Mouse (Mus musculus): ENCODE measurements around the gene Cttnbp2nl. TPM values are rescaled to one million over a fixed set of nuclear protein-coding genes. Genes with fewer than 3 reads are reported as not detected.

Cttnbp2nl gene
- polyA plus RNA-seq, 1 experiment from 2014 or later = 40.1 TPM

GRCm38 (mm10) chr3:104963331-104964276, 89.3 kb downstream of the Cttnbp2nl start:
- Histone ChIP-seq H3K27me3 (replicated peaks) (peaks cover 51% of the 10 kb centered on the region), H3K27ac (ENCODE audit: poor library complexity, severe bottlenecking) (no peak overlapping the region), H3K4me1 (replicated peaks) (peaks cover 54% of the 10 kb centered on the region), H3K36me3 (no peaks in the 10 kb centered on the region), H3K4me2 (peak overlapping the region; percentile 39), H3K4me3 (no peak overlapping the region), H3K9ac (no peak overlapping the region), H3K9me3 (replicated peaks) (no peaks in the 10 kb centered on the region)
- WGBS = 20% methylated on average over 13 of the region's 13 CpGs
- no peak for ATAC-seq (ENCODE audit: insufficient number of reproducible peaks, low FRiP score)

GRCm38 (mm10) chr3:104962866-104963265, 90.1 kb downstream of the Cttnbp2nl start:
- H3K9ac ChIP-seq = no peak overlapping the region
- H3K9me3 ChIP-seq (replicated peaks) = no peaks in the 10 kb centered on the region
- no peak for ATAC-seq (ENCODE audit: insufficient number of reproducible peaks, low FRiP score)
- H3K4me3 ChIP-seq = no peak overlapping the region
- H3K4me2 ChIP-seq = peak overlapping the region; percentile 92
- H3K27me3 ChIP-seq (replicated peaks) = peaks cover 59% of the 10 kb centered on the region
- H3K36me3 ChIP-seq = no peaks in the 10 kb centered on the region
- H3K27ac ChIP-seq (ENCODE audit: poor library complexity, severe bottlenecking) = no peak overlapping the region
- 5% methylated on average over 5 of the region's 5 CpGs for WGBS
- H3K4me1 ChIP-seq (replicated peaks) = peaks cover 50% of the 10 kb centered on the region

- 0 out of 2 replicates have a peak, but pooled peaks have one; percentile 37 for ATAC-seq (ENCODE audit: insufficient number of reproducible peaks, low FRiP score)
These were observed 90.8 kb downstream of the Cttnbp2nl start for GRCm38 (mm10) chr3:104962141-104962611.

GRCm38 (mm10) chr3:104961066-104962059, 91.6 kb downstream of the Cttnbp2nl start, which contains the start of gene Wnt2b:
TSS of gene Wnt2b (minus strand) at chr3:104961921.
- ATAC-seq (ENCODE audit: insufficient number of reproducible peaks, low FRiP score) = peak; percentile 38

More at GRCm38 (mm10) chr3:104962141-104962611, 90.8 kb downstream of the Cttnbp2nl start:
- Histone ChIP-seq H3K27ac (ENCODE audit: poor library complexity, severe bottlenecking) (no peak overlapping the region), H3K9me3 (replicated peaks) (no peaks in the 10 kb centered on the region), H3K4me1 (replicated peaks) (peaks cover 50% of the 10 kb centered on the region), H3K9ac (peak overlapping the region; percentile 65; the same call in 1 of the 2 replicates), H3K4me2 (peak overlapping the region; percentile 92), H3K36me3 (no peaks in the 10 kb centered on the region), H3K4me3 (peak overlapping the region; percentile 60), H3K27me3 (replicated peaks) (peaks cover 60% of the 10 kb centered on the region)
- WGBS = under 1% methylated on average over 31 of the region's 31 CpGs

GRCm38 (mm10) chr3:104960026-104961000, 92.6 kb downstream of the Cttnbp2nl start:
- H3K4me3 ChIP-seq = peak overlapping the region; percentile 60; the same call in 1 of the 2 replicates

More at GRCm38 (mm10) chr3:104961066-104962059, 91.6 kb downstream of the Cttnbp2nl start, which contains the start of gene Wnt2b:
- Histone ChIP-seq H3K27ac (ENCODE audit: poor library complexity, severe bottlenecking) (no peak within 1 kb of the TSS), H3K4me3 (peak within 1 kb of the TSS; percentile 60), H3K36me3 (no peaks in the 10 kb centered on the region), H3K27me3 (replicated peaks) (peaks cover 60% of the 10 kb centered on the region), H3K9ac (peak within 1 kb of the TSS; percentile 65), H3K4me2 (peak within 1 kb of the TSS; percentile 92), H3K4me1 (replicated peaks) (peaks cover 45% of the 10 kb centered on the region), H3K9me3 (replicated peaks) (no peaks in the 10 kb centered on the region)
- WGBS = 1% methylated on average over 85 of the region's 87 CpGs

GRCm38 (mm10) chr3:104956131-104956581, 96.8 kb downstream of the Cttnbp2nl start:
- WGBS = 69% methylated on average over 6 of the region's 6 CpGs
- H3K4me2 ChIP-seq = no peak overlapping the region
- 0 out of 2 replicates have a peak, but pooled peaks have one; percentile 20 for ATAC-seq (ENCODE audit: insufficient number of reproducible peaks, low FRiP score)
- H3K27ac ChIP-seq (ENCODE audit: poor library complexity, severe bottlenecking) = no peak overlapping the region
- H3K4me3 ChIP-seq = no peak overlapping the region
- H3K4me1 ChIP-seq (replicated peaks) = peaks cover 14% of the 10 kb centered on the region
- H3K9ac ChIP-seq = no peak overlapping the region
- H3K36me3 ChIP-seq = peaks cover 27% of the 10 kb centered on the region
- H3K27me3 ChIP-seq (replicated peaks) = peaks cover 34% of the 10 kb centered on the region
- H3K9me3 ChIP-seq (replicated peaks) = no peaks in the 10 kb centered on the region

More at GRCm38 (mm10) chr3:104960026-104961000, 92.6 kb downstream of the Cttnbp2nl start:
- peaks cover 48% of the 10 kb centered on the region for H3K4me1 ChIP-seq (replicated peaks)
- peaks cover 60% of the 10 kb centered on the region for H3K27me3 ChIP-seq (replicated peaks)
- H3K4me2 ChIP-seq = peak overlapping the region; percentile 92; the same call in 1 of the 2 replicates
- H3K27ac ChIP-seq (ENCODE audit: poor library complexity, severe bottlenecking) = no peak overlapping the region
- no peak for ATAC-seq (ENCODE audit: insufficient number of reproducible peaks, low FRiP score)
- 0 out of 2 replicates have a peak, but pooled peaks cover 6% of the 10 kb centered on the region for H3K36me3 ChIP-seq
- H3K9ac ChIP-seq = no peak overlapping the region
- no peaks in the 10 kb centered on the region for H3K9me3 ChIP-seq (replicated peaks)
- 9% methylated on average over 19 of the region's 19 CpGs for WGBS

GRCm38 (mm10) chr3:104954551-104954950, 98.4 kb downstream of the Cttnbp2nl start:
- H3K36me3 ChIP-seq = peaks cover 38% of the 10 kb centered on the region
- H3K9ac ChIP-seq = no peak overlapping the region
- H3K4me1 ChIP-seq (replicated peaks) = peaks cover 3% of the 10 kb centered on the region; the same call in 1 of the 2 replicates
- H3K4me2 ChIP-seq = no peak overlapping the region
- 93% methylated on average over 15 of the region's 15 CpGs for WGBS
- no peak overlapping the region for H3K4me3 ChIP-seq
- H3K27me3 ChIP-seq (replicated peaks) = peaks cover 18% of the 10 kb centered on the region
- no peaks in the 10 kb centered on the region for H3K9me3 ChIP-seq (replicated peaks)
- no peak for ATAC-seq (ENCODE audit: insufficient number of reproducible peaks, low FRiP score)
- H3K27ac ChIP-seq (ENCODE audit: poor library complexity, severe bottlenecking) = no peak overlapping the region

- peaks cover 14% of the 10 kb centered on the region for H3K27me3 ChIP-seq (replicated peaks)
- WGBS = 88% methylated on average over 3 of the region's 3 CpGs
- no peak overlapping the region for H3K9ac ChIP-seq
- no peak overlapping the region for H3K27ac ChIP-seq (ENCODE audit: poor library complexity, severe bottlenecking)
- no peak overlapping the region for H3K4me2 ChIP-seq
- ATAC-seq (ENCODE audit: insufficient number of reproducible peaks, low FRiP score) = no peak
- H3K9me3 ChIP-seq (replicated peaks) = no peaks in the 10 kb centered on the region
- peaks cover 3% of the 10 kb centered on the region; the same call in 1 of the 2 replicates for H3K4me1 ChIP-seq (replicated peaks)
- no peak overlapping the region for H3K4me3 ChIP-seq
- peaks cover 38% of the 10 kb centered on the region for H3K36me3 ChIP-seq
These were observed 98.8 kb downstream of the Cttnbp2nl start for GRCm38 (mm10) chr3:104954137-104954536.

- no peak for ATAC-seq (ENCODE audit: insufficient number of reproducible peaks, low FRiP score)
- Histone ChIP-seq H3K9me3 (replicated peaks) (no peaks in the 10 kb centered on the region), H3K27me3 (replicated peaks) (peaks cover 3% of the 10 kb centered on the region; the same call in 1 of the 2 replicates), H3K4me2 (no peak overlapping the region), H3K4me3 (no peak overlapping the region), H3K9ac (no peak overlapping the region), H3K4me1 (replicated peaks) (peaks cover 3% of the 10 kb centered on the region; the same call in 1 of the 2 replicates), H3K36me3 (peaks cover 44% of the 10 kb centered on the region), H3K27ac (ENCODE audit: poor library complexity, severe bottlenecking) (no peak overlapping the region)
- WGBS = 70% methylated on average over 23 of the region's 23 CpGs
These were observed 99.9 kb downstream of the Cttnbp2nl start for GRCm38 (mm10) chr3:104952891-104953670.
